Mouse (Mus musculus): ENCODE measurements around the gene Myrip. TPM values are rescaled to one million over a fixed set of nuclear protein-coding genes. Genes with fewer than 3 reads are reported as not detected.
"Not testable (repeated sequence)": the region's sequence is repeated elsewhere in the genome, so short reads cannot be mapped to it uniquely, and the experiment has no call there.

Gene Myrip
- 0.45 TPM in 2 replicates for polyA plus RNA-seq (2015; fragmentation: Nextera tagmentation; extraction: Ambion mirVana)

DNA sequence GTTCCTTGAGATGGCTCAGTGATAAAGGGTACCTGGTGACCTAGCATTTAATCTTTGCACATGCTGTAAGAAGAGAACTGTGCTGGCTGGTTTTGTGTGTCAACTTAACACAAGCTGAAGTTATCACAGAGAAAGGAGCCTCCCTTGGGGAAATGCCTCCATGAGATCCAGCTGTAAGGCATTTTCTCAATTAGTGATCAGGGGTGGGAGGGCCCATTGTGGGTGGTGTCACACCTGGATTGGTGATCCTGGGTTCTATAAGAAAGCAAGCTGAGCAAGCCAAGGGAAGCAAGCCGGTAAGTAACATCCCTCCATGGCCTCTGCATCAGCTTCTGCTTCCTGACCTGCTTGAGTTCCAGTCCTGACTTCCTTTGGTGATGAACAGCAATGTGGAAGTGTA lies at the start of gene Myrip:
TSS of gene Myrip (plus strand) at position 301 of the 400 bp plus-strand sequence.
- H3K27ac ChIP-seq; H3K9me3 ChIP-seq; H3K4me3 ChIP-seq; H3K4me2 ChIP-seq; H3K9ac ChIP-seq; ATAC-seq (ENCODE audit: insufficient number of reproducible peaks, low FRiP score, low TSS enrichment, low read depth); H3K36me3 ChIP-seq: not testable (repeated sequence)
- H3K4me1 ChIP-seq = peaks cover 18% of the 10 kb centered on the region
- peaks cover 55% of the 10 kb centered on the region for H3K27me3 ChIP-seq
- 84% methylated on average over 1 of the region's 1 CpGs for WGBS

DNA sequence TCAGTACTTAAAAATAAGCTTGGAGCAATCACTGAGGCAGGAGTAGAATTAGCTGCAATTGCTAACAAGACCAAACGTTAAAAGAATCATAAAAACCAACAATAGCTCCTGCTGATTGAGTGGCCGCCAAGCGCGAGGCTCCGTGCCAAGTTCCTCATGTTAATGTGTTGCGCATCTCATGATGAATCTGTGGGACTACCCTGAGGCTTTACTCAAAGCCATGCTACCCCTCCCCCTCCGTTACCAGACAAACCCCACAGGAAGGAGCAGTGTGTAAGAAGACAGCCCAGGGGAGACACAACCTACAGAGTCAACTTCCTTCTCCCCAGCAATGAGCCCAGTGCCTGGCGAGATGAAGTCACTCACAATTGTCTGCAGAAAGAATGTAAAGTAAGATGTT lies 41.5 kb upstream of the Myrip start:
- H3K9ac ChIP-seq = no peak overlapping the region
- 0 out of 2 replicates have a peak, but pooled peaks cover 8% of the 10 kb centered on the region for H3K4me1 ChIP-seq
- H3K9me3 ChIP-seq = no peaks in the 10 kb centered on the region
- no peaks in the 10 kb centered on the region for H3K36me3 ChIP-seq
- H3K4me2 ChIP-seq = no peak overlapping the region
- 45% methylated on average over 8 of the region's 8 CpGs for WGBS
- ATAC-seq (ENCODE audit: insufficient number of reproducible peaks, low FRiP score, low TSS enrichment, low read depth) = no peak
- no peak overlapping the region for H3K27ac ChIP-seq
- no peak overlapping the region for H3K4me3 ChIP-seq
- no peaks in the 10 kb centered on the region for H3K27me3 ChIP-seq

DNA sequence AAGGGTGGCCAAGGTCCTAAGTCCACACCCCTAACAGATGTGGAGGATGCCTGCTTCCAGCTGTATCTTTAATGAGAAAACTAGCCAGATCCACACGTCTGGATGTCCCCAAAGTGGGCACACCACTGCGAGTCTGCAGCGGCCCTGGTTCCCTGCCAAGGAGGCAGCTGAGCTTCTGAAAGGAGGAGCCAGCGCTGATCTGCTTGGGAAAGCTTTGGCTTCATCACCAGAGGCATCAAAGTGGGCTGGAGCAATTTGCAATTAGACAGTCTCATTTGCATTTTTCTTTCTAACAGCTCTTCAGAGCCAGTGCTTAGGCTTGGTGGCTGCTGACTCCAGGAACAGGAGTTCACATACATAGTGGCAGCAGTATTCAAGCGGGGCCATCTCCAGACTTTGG lies 37.3 kb upstream of the Myrip start:
- Histone ChIP-seq H3K9ac (no peak overlapping the region), H3K36me3 (no peaks in the 10 kb centered on the region), H3K4me3 (no peak overlapping the region), H3K9me3 (no peaks in the 10 kb centered on the region), H3K4me2 (no peak overlapping the region), H3K27ac (no peak overlapping the region), H3K27me3 (no peaks in the 10 kb centered on the region), H3K4me1 (0 out of 2 replicates have a peak, but pooled peaks cover 8% of the 10 kb centered on the region)
- WGBS = 48% methylated on average over 5 of the region's 5 CpGs
- ATAC-seq (ENCODE audit: insufficient number of reproducible peaks, low FRiP score, low TSS enrichment, low read depth) = no peak

DNA sequence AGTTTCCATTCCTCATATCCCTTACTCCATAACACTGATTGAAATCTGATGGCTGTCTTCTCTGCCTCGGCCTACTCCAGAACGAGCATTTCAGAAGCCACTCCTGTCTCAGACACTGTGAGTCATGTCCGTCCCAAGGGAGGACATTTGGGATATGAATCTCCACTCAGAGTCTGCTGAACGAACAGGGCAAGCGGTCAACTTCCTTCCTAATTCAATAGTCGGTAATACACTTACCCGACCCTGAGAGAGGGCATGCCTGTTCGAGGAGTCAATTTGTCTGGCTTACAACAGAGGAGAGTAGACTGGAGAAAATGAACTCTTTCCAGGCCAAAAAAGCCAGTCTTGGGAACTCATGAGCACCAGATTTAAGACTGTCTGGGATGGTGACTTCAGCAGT lies 28.2 kb upstream of the Myrip start:
- Histone ChIP-seq H3K36me3 (no peaks in the 10 kb centered on the region), H3K27ac (no peak overlapping the region), H3K9ac (no peak overlapping the region), H3K4me1 (no peaks in the 10 kb centered on the region), H3K4me2 (no peak overlapping the region), H3K9me3 (no peaks in the 10 kb centered on the region), H3K27me3 (no peaks in the 10 kb centered on the region), H3K4me3 (no peak overlapping the region)
- ATAC-seq (ENCODE audit: insufficient number of reproducible peaks, low FRiP score, low TSS enrichment, low read depth) = no peak
- WGBS = 62% methylated on average over 8 of the region's 8 CpGs

DNA sequence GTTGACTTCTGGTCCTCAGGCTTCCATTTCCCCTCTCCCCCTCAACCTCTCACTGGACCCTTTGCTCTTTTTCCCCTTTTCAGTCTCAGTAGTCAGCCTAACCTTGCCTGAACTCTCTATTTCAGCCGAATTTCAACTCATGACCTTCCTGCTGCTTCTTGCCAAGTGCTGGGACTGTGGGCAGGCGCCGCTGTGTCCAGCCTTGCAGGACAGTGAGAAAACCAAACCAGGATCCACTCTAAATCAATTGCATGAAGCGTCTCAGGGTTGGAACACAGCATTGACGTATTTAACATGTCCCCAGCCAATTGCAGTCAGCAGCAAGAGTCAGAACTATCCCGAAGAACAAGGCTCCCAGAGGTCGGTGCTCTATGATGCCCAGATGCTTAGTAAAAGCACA lies 26.1 kb upstream of the Myrip start:
- 76% methylated on average over 7 of the region's 7 CpGs for WGBS
- no peak for ATAC-seq (ENCODE audit: insufficient number of reproducible peaks, low FRiP score, low TSS enrichment, low read depth)
- H3K36me3 ChIP-seq = no peaks in the 10 kb centered on the region
- H3K27me3 ChIP-seq = no peaks in the 10 kb centered on the region
- H3K9ac ChIP-seq = no peak overlapping the region
- no peaks in the 10 kb centered on the region for H3K9me3 ChIP-seq
- no peaks in the 10 kb centered on the region for H3K4me1 ChIP-seq
- no peak overlapping the region for H3K4me3 ChIP-seq
- H3K4me2 ChIP-seq = no peak overlapping the region
- H3K27ac ChIP-seq = no peak overlapping the region

DNA sequence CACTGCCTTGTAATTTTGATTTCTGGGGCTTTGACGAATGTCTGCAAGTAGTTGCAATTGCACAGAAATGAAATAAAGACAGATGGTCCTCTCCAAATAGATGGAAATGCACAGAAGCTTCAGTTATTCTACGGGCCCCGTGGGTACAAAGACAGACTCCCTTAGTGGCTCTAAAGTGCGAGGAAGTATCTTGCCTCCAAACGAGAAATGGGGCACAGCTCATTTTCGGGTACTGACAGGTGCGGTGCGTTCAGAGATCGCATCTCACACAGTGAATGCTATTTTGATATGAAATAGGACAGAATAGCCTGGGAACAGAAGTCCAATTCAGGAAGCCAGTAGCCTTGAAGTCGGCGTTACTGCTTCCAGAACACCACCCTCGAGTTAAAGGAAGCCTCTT lies 20.2 kb upstream of the Myrip start:
- Histone ChIP-seq H3K27ac (no peak overlapping the region), H3K9ac (no peak overlapping the region), H3K9me3 (no peaks in the 10 kb centered on the region), H3K27me3 (no peaks in the 10 kb centered on the region), H3K4me3 (no peak overlapping the region), H3K36me3 (no peaks in the 10 kb centered on the region), H3K4me2 (no peak overlapping the region), H3K4me1 (no peaks in the 10 kb centered on the region)
- 79% methylated on average over 12 of the region's 12 CpGs for WGBS
- ATAC-seq (ENCODE audit: insufficient number of reproducible peaks, low FRiP score, low TSS enrichment, low read depth) = no peak

DNA sequence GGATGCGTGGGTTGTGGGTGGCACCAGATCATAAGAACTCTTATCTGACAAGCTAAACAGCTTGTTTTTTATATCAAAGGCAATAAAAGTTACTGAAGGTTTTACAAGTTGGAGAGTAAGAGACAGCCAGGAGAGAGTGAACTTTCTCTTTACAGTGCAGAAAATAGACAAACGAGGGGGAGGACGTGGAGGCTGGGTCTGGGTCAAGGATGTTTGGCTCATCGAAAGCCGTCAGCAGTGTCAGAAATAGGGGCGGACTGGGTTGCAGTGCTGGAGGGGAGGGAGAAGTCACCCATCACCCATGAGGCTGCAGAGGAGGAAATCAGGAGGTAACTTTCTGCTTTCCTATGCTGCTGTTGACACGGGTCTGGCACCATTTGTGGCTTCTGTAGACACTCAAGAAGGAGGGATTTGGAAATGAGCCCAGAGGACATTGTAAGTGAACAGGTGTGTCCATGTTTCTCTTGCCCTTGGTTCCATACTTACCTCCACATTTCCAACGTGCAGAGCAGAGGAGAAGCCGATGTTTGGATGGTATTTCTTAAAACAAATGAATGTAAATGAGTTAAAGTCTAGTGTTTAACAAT lies 18.8 kb upstream of the Myrip start:
- Histone ChIP-seq H3K4me2 (no peak overlapping the region), H3K27me3 (no peaks in the 10 kb centered on the region), H3K4me1 (no peaks in the 10 kb centered on the region), H3K9ac (no peak overlapping the region), H3K36me3 (no peaks in the 10 kb centered on the region), H3K27ac (no peak overlapping the region), H3K9me3 (no peaks in the 10 kb centered on the region), H3K4me3 (no peak overlapping the region)
- 67% methylated on average over 9 of the region's 9 CpGs for WGBS
- ATAC-seq (ENCODE audit: insufficient number of reproducible peaks, low FRiP score, low TSS enrichment, low read depth) = no peak

DNA sequence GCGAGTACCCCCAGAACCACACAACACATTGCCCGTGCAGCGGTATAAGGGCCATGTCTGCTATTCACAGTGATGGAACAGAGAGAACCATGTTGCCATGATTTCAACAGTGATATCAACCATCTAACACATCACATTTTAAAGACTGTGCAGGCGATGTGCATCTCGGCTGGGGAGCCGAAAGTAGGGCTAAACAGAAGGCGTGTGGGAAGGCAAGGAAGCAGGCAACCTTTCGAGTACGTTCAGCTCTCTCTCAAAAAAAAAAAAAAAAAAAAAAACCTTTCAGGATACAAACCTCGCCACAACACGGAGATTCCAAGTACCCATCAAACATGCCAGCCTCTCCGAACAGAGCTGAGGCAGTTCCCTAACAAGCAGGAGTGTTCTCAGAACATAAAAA lies 17.8 kb upstream of the Myrip start:
- Histone ChIP-seq H3K4me3 (no peak overlapping the region), H3K9me3 (no peaks in the 10 kb centered on the region), H3K4me1 (no peaks in the 10 kb centered on the region), H3K4me2 (no peak overlapping the region), H3K9ac (no peak overlapping the region), H3K36me3 (no peaks in the 10 kb centered on the region), H3K27ac (no peak overlapping the region), H3K27me3 (no peaks in the 10 kb centered on the region)
- ATAC-seq (ENCODE audit: insufficient number of reproducible peaks, low FRiP score, low TSS enrichment, low read depth) = no peak
- WGBS = 87% methylated on average over 12 of the region's 12 CpGs

DNA sequence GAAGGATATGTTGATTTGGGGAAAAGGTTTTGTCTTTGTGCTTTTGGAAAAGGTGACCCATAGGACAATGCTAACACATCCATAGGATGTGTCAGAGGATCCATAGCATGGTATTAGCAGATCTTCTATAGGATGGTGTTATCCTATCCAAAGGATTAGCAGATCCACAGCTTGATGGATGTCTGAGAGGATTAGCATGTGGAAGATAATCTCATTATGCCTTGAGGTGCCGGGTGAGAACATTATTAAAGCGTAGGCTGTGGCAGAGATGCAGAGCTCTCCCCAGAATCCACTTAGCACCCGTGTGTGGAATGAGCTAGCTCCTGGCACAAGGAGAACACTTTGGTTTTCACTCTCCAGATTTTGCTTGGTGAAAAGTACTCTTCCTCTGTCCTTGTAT lies 13.3 kb upstream of the Myrip start:
- no peak overlapping the region for H3K4me2 ChIP-seq

DNA sequence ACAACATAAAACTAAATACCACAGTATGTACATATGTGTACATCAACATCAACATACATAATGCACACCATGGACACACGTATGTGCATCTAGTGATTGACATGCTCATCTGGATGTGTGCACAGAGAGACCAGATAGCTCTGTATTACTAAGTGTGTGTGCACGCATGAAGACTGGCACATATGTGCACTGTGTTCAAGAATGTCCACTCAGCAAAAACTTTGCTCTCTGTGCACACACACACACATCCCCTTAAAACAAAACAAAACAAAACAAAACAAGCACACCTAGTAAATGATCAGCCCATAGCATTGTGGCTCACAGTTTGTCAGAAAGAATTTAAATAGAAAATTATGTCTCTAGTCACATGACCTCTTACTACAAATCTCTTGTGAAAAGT lies 10.9 kb upstream of the Myrip start:
- 81% methylated on average over 2 of the region's 2 CpGs for WGBS
- ATAC-seq (ENCODE audit: insufficient number of reproducible peaks, low FRiP score, low TSS enrichment, low read depth) = no peak
- Histone ChIP-seq H3K4me2 (no peak overlapping the region), H3K27ac (no peak overlapping the region), H3K4me3 (no peak overlapping the region), H3K9ac (no peak overlapping the region), H3K9me3 (no peaks in the 10 kb centered on the region), H3K4me1 (no peaks in the 10 kb centered on the region), H3K27me3 (0 out of 2 replicates have a peak, but pooled peaks cover under 1% of the 10 kb centered on the region), H3K36me3 (no peaks in the 10 kb centered on the region)

More for the DNA sequence above, 13.3 kb upstream of the Myrip start:
- Histone ChIP-seq H3K27me3 (no peaks in the 10 kb centered on the region), H3K4me1 (no peaks in the 10 kb centered on the region), H3K9ac (no peak overlapping the region), H3K27ac (no peak overlapping the region), H3K4me3 (no peak overlapping the region), H3K9me3 (no peaks in the 10 kb centered on the region), H3K36me3 (no peaks in the 10 kb centered on the region)
- no peak for ATAC-seq (ENCODE audit: insufficient number of reproducible peaks, low FRiP score, low TSS enrichment, low read depth)
- WGBS = 44% methylated on average over 3 of the region's 3 CpGs

DNA sequence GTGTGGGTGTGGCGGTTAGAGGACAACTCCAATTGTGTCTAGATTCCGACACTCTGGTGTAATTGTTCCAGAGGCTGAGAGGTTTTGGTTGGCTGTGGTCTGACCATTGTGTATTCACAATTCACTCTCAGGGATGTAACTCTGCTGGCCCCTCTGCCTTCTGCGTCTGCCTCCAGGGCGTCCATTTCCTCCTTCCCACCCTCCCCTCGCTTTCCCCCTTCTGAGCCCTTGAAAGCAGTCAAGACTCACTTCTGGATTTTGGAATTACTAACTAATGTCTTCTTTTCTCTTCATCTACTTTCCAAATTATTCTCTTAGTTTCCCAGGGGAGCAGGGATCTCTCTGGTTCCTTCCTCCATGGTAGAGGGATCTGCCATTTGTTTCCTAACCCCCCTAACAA lies 8.8 kb upstream of the Myrip start:
- ATAC-seq (ENCODE audit: insufficient number of reproducible peaks, low FRiP score, low TSS enrichment, low read depth) = no peak
- WGBS = 68% methylated on average over 5 of the region's 5 CpGs

DNA sequence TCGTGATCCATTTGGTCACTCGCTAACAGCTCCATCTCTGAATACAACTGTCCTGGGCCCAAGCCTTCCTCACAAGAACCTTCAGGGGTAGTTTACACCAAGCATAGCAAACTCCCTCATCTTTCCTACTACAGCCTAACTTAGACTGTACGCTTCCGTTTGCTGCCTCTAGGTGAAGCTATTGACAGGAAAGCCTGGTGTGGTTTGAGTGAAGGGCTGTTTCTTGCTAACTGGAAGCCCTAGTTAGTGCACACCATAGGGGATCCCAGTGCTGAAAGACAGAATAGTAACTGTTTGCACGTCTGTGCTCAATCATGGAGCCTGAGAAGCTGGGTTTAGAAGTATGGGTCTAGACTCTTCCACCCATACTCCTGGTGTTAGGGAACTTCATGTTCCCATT lies 5.8 kb upstream of the Myrip start:
- no peaks in the 10 kb centered on the region for H3K9me3 ChIP-seq
- ATAC-seq (ENCODE audit: insufficient number of reproducible peaks, low FRiP score, low TSS enrichment, low read depth) = no peak
- H3K4me3 ChIP-seq = no peak overlapping the region
- WGBS = 74% methylated on average over 5 of the region's 5 CpGs
- no peak overlapping the region for H3K9ac ChIP-seq
- H3K27ac ChIP-seq = no peak overlapping the region
- H3K27me3 ChIP-seq = peaks cover 7% of the 10 kb centered on the region; the same call in 1 of the 2 replicates
- H3K4me1 ChIP-seq = no peaks in the 10 kb centered on the region
- H3K4me2 ChIP-seq = no peak overlapping the region
- no peaks in the 10 kb centered on the region for H3K36me3 ChIP-seq

More for the DNA sequence above, 8.8 kb upstream of the Myrip start:
- Histone ChIP-seq H3K4me3 (no peak overlapping the region), H3K4me2 (no peak overlapping the region), H3K4me1 (no peaks in the 10 kb centered on the region), H3K9ac (no peak overlapping the region), H3K36me3 (no peaks in the 10 kb centered on the region), H3K9me3 (no peaks in the 10 kb centered on the region), H3K27ac (no peak overlapping the region), H3K27me3 (0 out of 2 replicates have a peak, but pooled peaks cover 4% of the 10 kb centered on the region)

DNA sequence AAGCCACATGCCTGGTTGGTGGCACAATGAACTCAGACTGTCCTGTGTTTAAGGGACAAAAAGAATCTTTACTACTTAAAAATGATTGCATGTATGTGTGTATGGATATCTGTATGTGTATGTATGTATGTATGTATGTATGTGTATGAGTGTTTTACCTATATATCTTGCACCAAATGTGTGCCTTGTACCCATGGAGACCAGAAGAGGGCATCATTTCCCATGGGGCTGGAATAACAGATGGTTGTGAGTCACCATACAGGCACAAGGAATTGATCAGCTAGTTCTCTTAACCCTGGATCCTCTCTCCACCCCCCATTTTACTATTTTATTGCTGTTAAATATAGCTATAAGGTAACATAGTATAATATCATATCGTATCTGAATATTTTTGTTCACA lies 4.4 kb upstream of the Myrip start:
- no peak for ATAC-seq (ENCODE audit: insufficient number of reproducible peaks, low FRiP score, low TSS enrichment, low read depth)
- no peaks in the 10 kb centered on the region for H3K9me3 ChIP-seq
- peaks cover 16% of the 10 kb centered on the region; the same call in 1 of the 2 replicates for H3K27me3 ChIP-seq
- no peak overlapping the region for H3K4me2 ChIP-seq
- no peaks in the 10 kb centered on the region for H3K4me1 ChIP-seq
- 86% methylated on average over 1 of the region's 1 CpGs for WGBS
- no peak overlapping the region for H3K27ac ChIP-seq
- H3K9ac ChIP-seq = no peak overlapping the region
- no peaks in the 10 kb centered on the region for H3K36me3 ChIP-seq
- no peak overlapping the region for H3K4me3 ChIP-seq
